Mouse (Mus musculus) heart, embryonic 13.5 days (tissue): ENCODE measurements around the gene Gpc6. TPM values are rescaled to one million over a fixed set of nuclear protein-coding genes. Genes with fewer than 3 reads are reported as not detected.

Experiments
- ATAC-seq: fragments of 200-750 bp; cut with Nextera tagmentation; 2 replicates; pipeline ENCODE4 v1.8.0; 2017; ENCODE audit warnings: moderate TSS enrichment; ENCODE audit not compliant: insufficient number of reproducible peaks, low FRiP score, low TSS enrichment; ENCODE audit errors: extremely low read depth
- H3K27ac ChIP-seq: fragments of 300-500 bp; sonication (generic); replicated peaks from 2 replicates; pipeline ENCODE4 v1.5.1; 2015; ENCODE audit warnings: moderate library complexity, mild to moderate bottlenecking, inconsistent platforms
- H3K27me3 ChIP-seq: fragments of 300-500 bp; sonication (generic); replicated peaks from 2 replicates; pipeline ENCODE4 v1.6.1; 2015; ENCODE audit warnings: mild to moderate bottlenecking, inconsistent platforms
- H3K36me3 ChIP-seq: fragments of 300-500 bp; sonication (generic); 2 replicates; pipeline ENCODE4 v1.6.1; 2015; ENCODE audit warnings: mild to moderate bottlenecking, inconsistent platforms
- H3K4me1 ChIP-seq: fragments of 300-500 bp; sonication (generic); 2 replicates; pipeline ENCODE4 v1.6.1; 2015; ENCODE audit warnings: inconsistent platforms
- H3K4me2 ChIP-seq: fragments of 300-500 bp; sonication (generic); 2 replicates; pipeline ENCODE4 v1.6.1; 2015; ENCODE audit warnings: inconsistent platforms, mild to moderate bottlenecking, moderate library complexity
- H3K4me3 ChIP-seq: fragments of 300-500 bp; sonication (generic); 2 replicates; pipeline ENCODE4 v1.5.1; 2015; ENCODE audit warnings: moderate library complexity, mild to moderate bottlenecking, inconsistent platforms
- H3K9ac ChIP-seq: fragments of 300-500 bp; sonication (generic); 2 replicates; pipeline ENCODE4 v1.6.1; 2015; ENCODE audit warnings: inconsistent platforms, mild to moderate bottlenecking, moderate library complexity
- H3K9me3 ChIP-seq: fragments of 300-500 bp; sonication (generic); 2 replicates; pipeline ENCODE4 v1.6.1; 2016; ENCODE audit warnings: inconsistent platforms
- WGBS: fragments of 180-500 bp; shearing (Covaris S2); methylation state at CpG from one replicate; pipeline ENCODE4 v1.1.7; 2015; ENCODE audit warnings: mixed read lengths; 5-methylcytosine and 5-hydroxymethylcytosine counted together
- polyA plus RNA-seq: library from polyadenylated mRNA; unstranded; fragments of >200 nt; fragmentation: Nextera tagmentation; extraction: Ambion mirVana; gene quantifications from 2 replicates; pipeline ENCODE4 v1.2.1, GENCODE M21; 2015

The Gpc6 gene
- polyA plus RNA-seq, 1 experiment from 2014 or later: 13.1 TPM

DNA sequence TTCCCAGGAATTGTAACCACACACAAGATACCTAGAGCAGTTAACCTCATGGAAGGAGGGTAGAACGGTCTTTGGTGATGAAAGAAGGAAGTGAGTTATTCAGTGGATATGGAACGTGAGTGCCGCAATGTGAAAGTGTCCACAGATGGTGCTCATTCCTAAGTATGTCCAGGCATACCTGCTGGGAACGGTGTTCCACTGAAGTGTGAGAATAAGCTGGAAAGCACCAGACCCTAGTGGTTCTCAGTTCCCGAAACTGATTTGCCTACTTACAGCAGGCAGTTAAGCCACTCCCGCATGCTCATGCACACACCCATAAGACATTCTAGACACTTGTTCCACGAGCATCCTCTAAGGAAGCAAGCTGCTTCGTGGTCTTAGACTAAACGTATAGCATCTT lies 890.9 kb downstream of the Gpc6 start:
- Histone ChIP-seq H3K9ac (no peak overlapping the region), H3K9me3 (no peaks in the 10 kb centered on the region), H3K27ac (no peak overlapping the region), H3K36me3 (no peaks in the 10 kb centered on the region), H3K4me3 (no peak overlapping the region), H3K4me1 (peaks cover 5% of the 10 kb centered on the region; the same call in 1 of the 2 replicates), H3K27me3 (no peaks in the 10 kb centered on the region), H3K4me2 (no peak overlapping the region)
- WGBS: 82% methylated on average over 9 of the region's 9 CpGs
- no peak for ATAC-seq

DNA sequence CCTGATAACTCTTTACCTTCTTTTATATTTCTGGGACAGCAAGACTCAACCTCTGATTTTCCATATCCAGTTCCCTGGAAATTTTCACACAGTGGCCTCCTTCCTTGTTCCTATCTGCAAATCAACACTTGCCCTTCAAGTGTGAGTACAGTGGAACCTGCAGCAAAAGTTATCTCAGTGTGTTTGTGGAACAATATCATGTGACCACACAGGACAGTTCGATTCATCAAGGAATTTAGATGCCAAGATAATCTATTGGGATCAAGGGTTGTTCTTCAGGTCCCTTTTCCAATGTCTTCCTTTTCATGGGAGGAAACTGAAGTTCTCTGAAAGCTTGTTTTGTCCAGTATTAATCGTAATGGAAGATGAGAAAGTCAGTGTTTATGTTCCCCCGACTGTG lies 891.6 kb downstream of the Gpc6 start:
- H3K27ac ChIP-seq: no peak overlapping the region
- no peaks in the 10 kb centered on the region for H3K9me3 ChIP-seq
- no peak overlapping the region for H3K9ac ChIP-seq
- H3K36me3 ChIP-seq: no peaks in the 10 kb centered on the region
- H3K27me3 ChIP-seq: no peaks in the 10 kb centered on the region
- 78% methylated on average over 3 of the region's 3 CpGs for WGBS
- no peak for ATAC-seq
- no peak overlapping the region for H3K4me3 ChIP-seq
- no peak overlapping the region for H3K4me2 ChIP-seq
- H3K4me1 ChIP-seq: peaks cover 5% of the 10 kb centered on the region; the same call in 1 of the 2 replicates

DNA sequence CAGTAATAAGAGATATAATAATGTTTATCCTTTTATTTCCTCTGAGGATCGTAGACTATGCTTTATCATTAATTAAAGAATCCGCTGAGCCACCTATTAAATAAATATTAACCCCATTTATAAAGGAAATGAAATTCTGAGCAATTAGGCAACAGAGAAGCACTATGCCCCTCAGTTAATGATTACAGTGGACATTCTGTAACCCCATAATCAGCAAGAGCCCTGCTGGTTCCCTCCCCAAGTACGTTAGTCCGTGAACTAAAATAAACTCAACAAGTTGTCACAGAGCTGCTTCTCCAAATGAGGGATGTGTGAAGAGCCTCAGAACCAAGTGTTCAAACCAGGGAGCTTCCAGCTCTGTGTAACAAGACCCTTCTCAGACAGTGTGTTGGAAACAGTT lies 892.1 kb downstream of the Gpc6 start:
- H3K27ac ChIP-seq: no peak overlapping the region
- no peaks in the 10 kb centered on the region for H3K36me3 ChIP-seq
- H3K9ac ChIP-seq: no peak overlapping the region
- H3K9me3 ChIP-seq: no peaks in the 10 kb centered on the region
- ATAC-seq: no peak
- H3K27me3 ChIP-seq: no peaks in the 10 kb centered on the region
- H3K4me3 ChIP-seq: no peak overlapping the region
- 59% methylated on average over 4 of the region's 4 CpGs for WGBS
- H3K4me2 ChIP-seq: no peak overlapping the region
- H3K4me1 ChIP-seq: peaks cover 5% of the 10 kb centered on the region; the same call in 1 of the 2 replicates

DNA sequence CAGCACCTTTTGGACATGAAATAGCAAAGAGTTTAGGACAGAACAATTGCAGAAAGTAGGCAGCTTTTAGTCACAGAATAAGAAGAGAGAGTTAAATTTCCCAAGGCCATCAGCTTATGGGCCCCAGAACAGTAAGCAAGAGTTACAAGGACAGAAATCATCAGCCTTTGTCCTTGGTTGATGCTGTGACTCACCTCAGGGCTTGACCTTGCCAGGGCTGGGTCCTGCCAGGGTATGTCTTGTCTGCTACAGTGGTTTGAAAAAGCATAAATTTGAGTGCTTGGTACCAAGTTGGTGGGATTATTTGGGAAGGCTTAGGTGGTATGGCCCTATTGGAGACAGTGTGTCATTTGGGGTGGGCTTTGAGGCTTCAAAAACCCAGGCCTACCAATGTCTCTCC lies 899.4 kb downstream of the Gpc6 start:
- Histone ChIP-seq H3K9ac (no peak overlapping the region), H3K9me3 (peaks cover 5% of the 10 kb centered on the region; the same call in 1 of the 2 replicates), H3K4me2 (no peak overlapping the region), H3K27me3 (no peaks in the 10 kb centered on the region), H3K27ac (no peak overlapping the region), H3K36me3 (no peaks in the 10 kb centered on the region), H3K4me1 (no peaks in the 10 kb centered on the region), H3K4me3 (no peak overlapping the region)
- no peak for ATAC-seq

DNA sequence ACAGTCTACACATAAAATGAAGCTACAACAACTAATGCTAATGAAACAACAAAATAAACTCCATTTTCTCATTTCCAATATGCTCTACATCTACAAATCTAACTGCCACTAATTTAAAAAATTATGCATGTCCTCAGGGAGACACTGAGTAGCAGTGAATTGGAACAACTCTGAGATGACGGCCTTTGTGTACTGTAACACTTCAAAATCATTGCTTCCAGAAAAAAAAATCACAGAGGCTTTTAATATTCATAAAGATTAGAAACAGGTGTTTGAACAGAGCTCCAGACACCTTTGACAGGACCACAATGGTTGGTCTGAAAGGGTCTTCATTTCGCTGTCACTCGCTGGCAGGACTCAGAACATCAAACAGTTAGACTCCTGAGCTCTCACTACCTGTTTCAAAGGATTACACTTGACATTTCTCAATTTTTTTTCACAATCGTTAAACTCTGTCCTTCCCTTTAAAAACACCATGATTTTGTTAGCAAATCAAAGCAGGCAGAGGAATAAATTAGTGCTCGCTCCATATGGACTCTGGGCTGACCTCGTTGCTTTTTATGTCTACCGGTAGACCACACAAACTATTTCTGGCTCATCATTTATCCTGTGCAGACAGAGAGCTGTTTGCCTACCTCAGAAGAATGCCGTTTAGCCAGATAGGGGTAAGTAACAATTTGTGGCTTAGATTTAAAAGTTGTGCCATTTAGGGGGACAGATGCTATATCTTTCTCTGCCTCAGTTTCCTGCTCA lies 901.4 kb downstream of the Gpc6 start:
- no peak overlapping the region for H3K4me3 ChIP-seq
- no peaks in the 10 kb centered on the region for H3K4me1 ChIP-seq
- WGBS: 59% methylated on average over 8 of the region's 8 CpGs

DNA sequence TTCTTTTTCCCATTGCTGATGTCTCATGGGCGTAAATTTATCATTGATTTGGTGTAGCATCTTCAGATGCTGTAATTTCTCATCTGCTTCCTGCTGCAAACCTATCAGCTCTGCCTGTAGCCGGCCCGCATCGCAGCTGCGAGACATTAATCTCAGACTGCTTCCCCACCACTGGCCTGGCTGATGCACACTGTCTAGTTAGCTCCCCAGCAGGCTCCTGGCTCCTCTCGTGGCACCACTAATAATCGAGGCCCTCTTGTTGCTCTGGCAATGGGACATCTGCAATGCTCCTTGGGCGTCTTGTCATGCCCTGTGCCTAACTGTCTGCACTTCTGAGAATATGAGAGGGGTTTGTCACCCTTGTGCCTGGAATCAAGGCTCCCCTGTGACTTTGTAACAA lies 906.2 kb downstream of the Gpc6 start:
- Histone ChIP-seq H3K9me3 (no peaks in the 10 kb centered on the region), H3K36me3 (no peaks in the 10 kb centered on the region), H3K4me1 (no peaks in the 10 kb centered on the region), H3K27me3 (no peaks in the 10 kb centered on the region; the same call in 1 of the 2 replicates), H3K27ac (no peak overlapping the region), H3K4me2 (no peak overlapping the region), H3K4me3 (no peak overlapping the region), H3K9ac (no peak overlapping the region)
- no peak for ATAC-seq
- 80% methylated on average over 8 of the region's 8 CpGs for WGBS

More for the DNA sequence above, 901.4 kb downstream of the Gpc6 start:
- H3K27me3 ChIP-seq: no peaks in the 10 kb centered on the region
- H3K9ac ChIP-seq: no peak overlapping the region
- no peak for ATAC-seq
- H3K27ac ChIP-seq: no peak overlapping the region
- H3K36me3 ChIP-seq: no peaks in the 10 kb centered on the region
- no peak overlapping the region for H3K4me2 ChIP-seq
- peaks cover 5% of the 10 kb centered on the region; the same call in 1 of the 2 replicates for H3K9me3 ChIP-seq

DNA sequence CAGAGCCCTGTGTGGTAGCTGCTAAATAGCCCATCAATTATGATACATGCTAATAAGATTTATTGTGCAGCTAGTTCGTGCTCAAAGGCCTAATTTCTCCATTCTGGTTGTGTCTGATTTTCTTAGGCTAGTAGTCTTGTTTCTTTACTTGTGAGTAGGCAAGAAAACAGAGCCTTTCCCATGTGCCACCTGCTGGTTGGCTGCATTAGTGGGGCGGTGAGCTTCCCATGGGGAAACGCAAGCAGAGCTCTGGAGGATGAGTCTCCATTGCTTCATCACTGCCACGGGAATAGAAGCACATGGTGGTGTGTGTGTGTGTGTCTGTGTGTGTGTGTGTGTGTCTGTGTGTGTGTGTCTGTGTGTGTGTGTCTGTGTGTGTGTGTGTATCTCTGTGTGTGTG lies 906.6 kb downstream of the Gpc6 start:
- no peaks in the 10 kb centered on the region for H3K9me3 ChIP-seq
- H3K27me3 ChIP-seq: no peaks in the 10 kb centered on the region; the same call in 1 of the 2 replicates
- H3K4me1 ChIP-seq: no peaks in the 10 kb centered on the region
- ATAC-seq: no peak
- H3K36me3 ChIP-seq: no peaks in the 10 kb centered on the region
- H3K9ac ChIP-seq: no peak overlapping the region
- no peak overlapping the region for H3K4me2 ChIP-seq
- WGBS: 64% methylated on average over 4 of the region's 4 CpGs
- H3K27ac ChIP-seq: no peak overlapping the region
- no peak overlapping the region for H3K4me3 ChIP-seq

DNA sequence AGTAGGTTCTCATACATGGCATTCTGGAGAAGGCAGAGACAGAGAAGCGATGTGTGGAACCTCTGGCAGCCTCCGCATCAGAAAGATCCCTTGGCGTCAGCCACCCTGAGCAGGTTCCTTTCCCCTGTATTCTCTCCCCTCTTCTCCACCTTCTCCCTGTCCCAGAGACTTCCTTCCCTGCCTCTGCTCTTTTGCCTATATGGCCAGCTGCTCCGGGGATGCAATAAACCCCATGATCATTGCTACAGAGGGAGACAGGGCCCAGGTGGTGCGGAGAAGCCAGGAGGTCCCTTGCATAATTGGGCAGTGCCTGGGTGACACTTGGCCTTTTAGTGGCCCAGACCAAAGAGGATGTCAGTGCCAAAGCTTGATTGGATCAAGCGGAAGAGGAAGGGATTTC lies 910.4 kb downstream of the Gpc6 start:
- H3K27ac ChIP-seq: no peak overlapping the region
- no peaks in the 10 kb centered on the region for H3K4me1 ChIP-seq
- WGBS: 93% methylated on average over 6 of the region's 6 CpGs
- H3K36me3 ChIP-seq: no peaks in the 10 kb centered on the region
- H3K4me2 ChIP-seq: no peak overlapping the region
- no peak overlapping the region for H3K4me3 ChIP-seq
- H3K9me3 ChIP-seq: no peaks in the 10 kb centered on the region
- peaks cover 4% of the 10 kb centered on the region; the same call in 1 of the 2 replicates for H3K27me3 ChIP-seq
- ATAC-seq: no peak
- H3K9ac ChIP-seq: no peak overlapping the region

DNA sequence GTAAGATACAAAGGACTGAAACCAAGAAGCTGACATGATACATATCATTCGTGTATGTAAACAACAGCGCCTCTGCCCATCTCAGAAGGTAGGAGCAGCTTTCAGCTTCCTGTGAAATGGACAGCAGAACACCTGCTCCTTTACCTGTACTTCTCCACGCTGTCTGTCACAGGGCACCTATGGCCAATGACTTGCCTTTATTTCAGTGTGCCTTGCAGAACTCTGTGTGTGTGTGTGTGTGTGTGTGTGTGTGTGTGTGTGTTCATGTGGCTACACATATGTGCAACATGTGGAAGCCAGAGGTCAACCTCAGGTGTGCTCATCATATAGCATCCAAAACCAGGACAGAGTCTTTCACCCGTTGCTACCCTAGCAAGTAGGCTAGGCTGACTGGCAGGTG lies 911.9 kb downstream of the Gpc6 start:
- H3K4me1 ChIP-seq: 0 out of 2 replicates have a peak, but pooled peaks cover 3% of the 10 kb centered on the region
- H3K27ac ChIP-seq: no peak overlapping the region
- H3K36me3 ChIP-seq: no peaks in the 10 kb centered on the region
- H3K9ac ChIP-seq: no peak overlapping the region
- H3K4me2 ChIP-seq: no peak overlapping the region
- H3K27me3 ChIP-seq: peaks cover 4% of the 10 kb centered on the region; the same call in 1 of the 2 replicates
- no peaks in the 10 kb centered on the region for H3K9me3 ChIP-seq
- H3K4me3 ChIP-seq: no peak overlapping the region
- 79% methylated on average over 4 of the region's 4 CpGs for WGBS
- no peak for ATAC-seq

DNA sequence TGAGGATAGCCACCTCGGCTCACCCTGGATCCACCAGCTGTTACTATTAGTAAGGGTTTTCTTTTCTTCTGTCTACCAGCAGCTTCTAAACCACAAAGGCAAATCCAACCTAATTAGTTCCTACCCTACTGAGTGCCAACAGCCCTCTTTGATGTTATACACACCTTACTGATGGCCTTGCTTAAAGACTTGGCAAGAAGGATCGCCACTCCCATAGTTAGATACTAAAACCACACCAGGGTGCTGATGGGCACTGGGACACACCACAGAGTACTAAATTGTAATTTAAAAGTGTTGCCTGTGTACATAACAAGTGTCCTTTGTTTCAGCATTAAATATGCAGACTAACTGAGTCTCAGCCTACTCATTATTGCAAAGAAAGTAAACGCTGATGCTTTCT lies 912.6 kb downstream of the Gpc6 start:
- H3K36me3 ChIP-seq: no peaks in the 10 kb centered on the region
- H3K27me3 ChIP-seq: peaks cover 4% of the 10 kb centered on the region; the same call in 1 of the 2 replicates
- no peak overlapping the region for H3K27ac ChIP-seq
- H3K4me3 ChIP-seq: no peak overlapping the region
- H3K9me3 ChIP-seq: no peaks in the 10 kb centered on the region
- WGBS: 65% methylated on average over 3 of the region's 3 CpGs
- no peak for ATAC-seq
- H3K4me1 ChIP-seq: 0 out of 2 replicates have a peak, but pooled peaks cover 3% of the 10 kb centered on the region
- H3K9ac ChIP-seq: no peak overlapping the region
- H3K4me2 ChIP-seq: no peak overlapping the region

DNA sequence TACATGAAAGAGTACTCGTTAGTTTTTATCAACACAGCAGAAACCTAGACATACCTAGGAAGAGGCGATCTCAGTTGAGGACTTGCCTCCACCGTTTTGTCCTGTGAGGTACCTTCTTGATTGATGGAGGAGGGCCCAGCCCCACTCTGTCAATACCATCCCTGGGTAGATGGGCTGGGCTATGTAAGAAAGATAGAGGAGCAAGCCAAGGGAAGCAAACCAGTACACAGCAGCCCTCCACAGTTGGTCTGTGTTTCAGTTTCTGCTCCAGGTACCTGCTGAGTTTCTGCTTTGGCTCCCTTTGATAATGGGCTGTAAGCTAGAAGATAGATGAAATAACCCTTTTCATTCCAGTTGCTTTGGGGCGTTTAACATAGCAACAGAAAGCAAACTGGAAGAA lies 916.1 kb downstream of the Gpc6 start:
- 0 out of 2 replicates have a peak, but pooled peaks cover 3% of the 10 kb centered on the region for H3K4me1 ChIP-seq
- H3K9ac ChIP-seq: no peak overlapping the region
- H3K9me3 ChIP-seq: no peaks in the 10 kb centered on the region
- no peak overlapping the region for H3K27ac ChIP-seq
- no peak overlapping the region for H3K4me2 ChIP-seq
- 0 out of 2 replicates have a peak, but pooled peaks cover 4% of the 10 kb centered on the region for H3K27me3 ChIP-seq
- 69% methylated on average over 4 of the region's 4 CpGs for whole genome bisulfite sequencing
- ATAC-seq: no peak
- H3K36me3 ChIP-seq: no peaks in the 10 kb centered on the region
- no peak overlapping the region for H3K4me3 ChIP-seq
